Mouse (Mus musculus) megakaryocyte progenitor cell, adult 5-6 weeks (primary cell): ENCODE measurements at regions not wholly inside any gene's neighbourhood (a gene's known extent, or its start where the extent isn't known, plus 50 kb on each side); places are given as distances from the start of the nearest gene placed in this dataset.

Experiments
- ATAC-seq: replicated peaks from 2 replicates; pipeline ENCODE4 v1.8.0; 2016; ENCODE audit warnings: mild to moderate bottlenecking, moderate TSS enrichment, inconsistent platforms; ENCODE audit not compliant: poor library complexity

GRCm38 (mm10) chr4:75741585-75741984, 463.5 kb upstream of the Dmac1 start:
- no peak for ATAC-seq

GRCm38 (mm10) chr4:75730798-75731400, 452.8 kb upstream of the Dmac1 start:
- ATAC-seq: no peak

GRCm38 (mm10) chr4:75714652-75715051, 436.5 kb upstream of the Dmac1 start:
- ATAC-seq: no peak

- peak; percentile 76 for ATAC-seq
Observed at GRCm38 (mm10) chr4:75713960-75714359, 435.9 kb upstream of the Dmac1 start.

DNA sequence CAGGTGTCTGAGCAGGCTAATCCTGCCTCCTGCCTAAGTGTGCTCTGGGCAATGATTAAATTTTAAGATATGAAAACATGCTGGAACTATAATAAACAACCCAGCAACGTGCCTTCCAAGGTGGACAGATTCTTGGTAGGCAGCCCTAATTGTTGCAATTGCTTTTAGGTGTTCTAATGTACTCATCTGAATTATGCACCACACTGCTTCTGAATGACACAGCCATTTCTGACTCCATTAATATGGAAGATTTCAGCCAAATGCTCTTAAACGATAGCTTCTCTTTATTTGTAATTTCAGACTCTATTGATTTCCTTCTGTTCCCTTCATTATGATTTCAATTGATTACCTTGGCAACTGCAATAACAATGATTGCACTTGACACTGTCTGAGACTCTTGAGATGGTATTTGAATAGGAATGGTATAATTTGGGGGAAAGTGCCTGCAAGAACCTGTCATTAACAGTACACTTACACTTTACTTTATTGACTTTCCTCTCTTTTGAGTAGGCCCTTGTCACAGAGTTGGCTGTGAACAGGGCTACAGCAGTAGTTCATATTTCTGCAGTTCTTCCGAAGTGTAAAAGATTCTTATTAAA, 422.8 kb upstream of the Dmac1 start:
- ATAC-seq: no peak

GRCm38 (mm10) chr4:75676590-75677174, 398.6 kb upstream of the Dmac1 start:
- no peak for ATAC-seq

- no peak for ATAC-seq
Observed at GRCm38 (mm10) chr4:75641046-75641445, 362.9 kb upstream of the Dmac1 start.

DNA sequence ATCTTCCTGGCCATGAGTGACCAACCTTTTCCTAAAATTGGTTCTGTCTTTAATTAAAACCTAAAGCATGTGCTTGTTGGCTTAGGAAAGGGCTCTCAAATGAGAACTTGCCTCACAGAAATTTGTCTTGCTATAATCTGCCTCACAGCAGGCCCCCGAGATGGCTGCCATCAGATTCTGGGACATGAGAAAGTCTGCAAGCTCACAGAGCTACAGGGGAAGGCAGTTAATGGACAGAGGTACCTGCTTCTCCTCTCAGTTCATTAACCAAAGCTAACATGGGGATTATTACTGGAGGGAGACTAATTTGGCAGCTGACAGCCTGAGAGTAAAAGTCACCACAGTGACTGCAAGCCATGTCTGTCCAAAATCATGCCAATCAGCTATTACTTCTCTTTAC, 358.5 kb upstream of the Dmac1 start:
- no peak for ATAC-seq

DNA sequence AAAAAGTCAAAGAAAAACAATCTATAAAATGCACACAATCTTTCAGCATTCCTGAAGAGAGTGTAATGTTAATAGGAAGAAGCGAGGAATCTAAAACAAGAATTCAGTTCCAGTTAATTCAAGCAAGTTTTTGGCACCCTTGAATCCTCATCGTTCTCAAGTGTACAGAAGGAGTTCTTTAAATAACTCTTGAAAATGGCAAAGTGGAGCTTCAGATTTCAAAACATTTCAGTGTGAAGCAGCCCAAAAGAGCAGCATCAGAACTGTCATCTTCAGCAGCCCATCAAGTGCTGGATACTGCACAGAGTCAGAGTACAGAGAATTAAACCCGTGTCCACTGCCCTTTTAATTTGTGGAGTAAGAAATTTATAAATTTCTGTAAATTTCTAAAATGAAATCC, 311.8 kb upstream of the Dmac1 start:
- no peak for ATAC-seq

DNA sequence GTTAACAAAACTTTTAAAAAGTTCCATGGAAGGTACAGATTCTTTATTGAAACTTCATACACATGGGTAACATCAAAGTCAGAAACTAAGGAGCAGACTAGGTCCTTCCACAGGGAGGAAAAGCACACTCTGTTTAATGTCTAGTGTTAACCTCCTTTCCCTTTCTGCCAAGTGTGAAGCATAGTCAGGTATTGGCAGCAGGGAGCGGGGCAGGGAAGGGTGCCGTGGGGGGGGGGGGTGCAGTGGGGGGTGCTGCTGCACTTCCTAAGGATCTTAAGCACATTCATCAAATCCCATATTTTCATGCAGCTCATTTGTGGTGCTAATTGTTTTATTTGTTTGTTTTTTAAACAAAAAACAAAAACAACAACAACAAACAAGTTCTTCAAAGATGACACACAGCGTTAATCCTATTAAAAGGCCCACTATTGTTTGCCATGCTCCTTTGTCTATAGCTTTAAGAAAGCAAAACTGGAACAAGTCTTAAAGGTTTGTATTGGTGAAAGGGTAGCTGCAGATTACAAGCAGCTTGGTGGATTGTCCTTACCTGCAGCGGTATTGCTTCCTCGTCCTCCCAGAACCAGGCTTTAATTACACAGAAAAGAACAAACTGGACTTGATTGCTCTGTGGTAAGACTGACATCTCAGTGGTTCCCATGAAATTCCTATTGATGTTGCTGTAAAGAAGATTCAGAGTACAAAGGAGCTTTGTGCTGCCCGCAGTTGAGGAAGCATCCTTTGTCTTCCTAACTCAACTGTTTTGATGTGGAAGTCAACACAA, 310.2 kb upstream of the Dmac1 start:
- ATAC-seq: no peak

GRCm38 (mm10) chr4:75579865-75580264, 301.8 kb upstream of the Dmac1 start:
- no peak for ATAC-seq

GRCm38 (mm10) chr4:75572603-75573002, 294.5 kb upstream of the Dmac1 start:
- ATAC-seq: no peak

DNA sequence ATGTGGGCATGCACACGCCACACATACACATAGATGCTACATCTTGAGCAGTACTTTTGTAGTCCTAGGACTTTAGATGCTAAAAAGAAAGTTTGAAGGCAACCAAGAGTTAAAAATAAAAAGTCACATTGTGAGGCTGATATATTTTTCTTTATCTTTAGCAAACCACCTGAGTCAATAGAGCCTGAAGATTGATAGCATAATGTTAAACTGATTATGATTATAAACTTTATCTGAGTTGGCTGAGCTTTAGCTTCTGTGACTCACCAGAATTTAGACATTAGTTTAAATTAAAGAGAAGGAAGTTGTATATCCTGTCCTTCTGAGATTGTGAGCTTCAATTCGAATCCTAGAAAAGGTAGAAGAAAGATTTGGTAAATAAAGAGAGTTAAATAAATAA, 289.5 kb upstream of the Dmac1 start:
- ATAC-seq: no peak

DNA sequence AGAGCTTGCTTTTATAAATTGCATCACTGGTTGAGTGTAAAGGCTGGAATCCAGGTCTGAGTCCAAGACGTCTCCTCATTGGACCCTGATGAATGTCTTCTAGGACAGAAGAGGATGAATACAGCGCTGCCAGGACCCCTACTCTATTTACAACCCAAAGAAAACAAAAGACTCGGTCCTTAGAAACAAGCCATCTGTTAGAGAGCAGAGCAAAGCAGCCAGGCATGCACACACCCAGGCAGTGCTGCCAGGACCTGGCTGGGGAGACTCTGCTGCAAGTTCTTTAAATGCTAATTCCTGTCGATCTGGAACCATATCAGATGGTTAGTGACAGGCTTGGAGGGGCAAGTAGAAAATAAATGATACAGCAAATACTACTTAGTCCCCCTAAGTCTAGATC, 284.4 kb upstream of the Dmac1 start:
- ATAC-seq: no peak

DNA sequence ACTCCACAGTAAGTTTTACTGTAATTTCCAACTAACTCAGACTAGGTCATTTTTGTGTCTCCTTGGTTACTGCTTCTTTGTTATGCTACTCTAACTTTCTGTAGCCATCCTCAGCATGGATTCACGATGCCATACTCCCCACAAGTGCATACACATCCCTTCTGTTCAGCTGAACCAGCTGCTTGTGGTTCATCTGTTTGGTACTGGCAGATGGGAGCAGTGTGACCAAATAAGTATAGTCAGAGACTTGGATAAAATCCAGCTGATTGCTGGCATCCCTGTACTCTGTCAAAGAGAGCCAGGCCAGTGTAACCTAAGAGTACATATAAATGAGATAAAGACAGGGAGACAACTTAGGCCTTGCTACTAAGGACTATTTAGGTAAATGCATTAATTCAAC, 283.7 kb upstream of the Dmac1 start:
- no peak for ATAC-seq

GRCm38 (mm10) chr4:75537787-75538186, 259.7 kb upstream of the Dmac1 start:
- no peak for ATAC-seq

- no peak for ATAC-seq
Observed at GRCm38 (mm10) chr4:75535067-75535466, 257.0 kb upstream of the Dmac1 start.

GRCm38 (mm10) chr4:75529607-75530006, 251.5 kb upstream of the Dmac1 start:
- no peak for ATAC-seq

GRCm38 (mm10) chr4:75517459-75518158, 239.5 kb upstream of the Dmac1 start:
- no peak for ATAC-seq
